Mouse (Mus musculus) skeletal muscle tissue, adult 2 months (tissue): ENCODE measurements around the gene Cyp4a32.
"Not testable (repeated sequence)": the region's sequence is repeated elsewhere in the genome, so short reads cannot be mapped to it uniquely, and the experiment has no call there.

Experiments
- DNase-seq: peaks from one replicate; pipeline ENCODE4 v3.0.0-alpha.2; 2012; ENCODE audit warnings: low read depth, low spot score

Cyp4a32 gene

DNA sequence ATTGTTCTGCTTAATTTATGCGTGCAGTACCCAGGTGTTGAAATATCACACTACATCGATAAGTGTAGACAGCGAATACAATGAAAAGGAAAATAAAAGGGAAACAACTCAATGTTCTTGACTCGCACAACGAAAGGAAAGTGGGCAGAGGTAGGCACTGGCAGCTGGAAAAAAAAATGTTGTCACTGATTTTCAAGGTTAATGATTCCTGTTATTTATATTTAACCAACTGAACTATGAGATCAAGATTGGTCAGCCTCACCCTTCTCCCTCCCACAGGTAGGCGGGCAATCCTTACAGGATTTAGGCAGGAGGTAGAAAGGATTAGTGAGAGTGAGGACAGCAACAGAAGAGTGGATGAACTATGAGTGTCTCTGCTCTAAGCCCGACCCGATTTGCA, at the start of gene Cyp4a32:
TSS of gene Cyp4a32 (plus strand) at position 359 of the 400 bp plus-strand sequence.
- DNase-seq = not testable (repeated sequence)

DNA sequence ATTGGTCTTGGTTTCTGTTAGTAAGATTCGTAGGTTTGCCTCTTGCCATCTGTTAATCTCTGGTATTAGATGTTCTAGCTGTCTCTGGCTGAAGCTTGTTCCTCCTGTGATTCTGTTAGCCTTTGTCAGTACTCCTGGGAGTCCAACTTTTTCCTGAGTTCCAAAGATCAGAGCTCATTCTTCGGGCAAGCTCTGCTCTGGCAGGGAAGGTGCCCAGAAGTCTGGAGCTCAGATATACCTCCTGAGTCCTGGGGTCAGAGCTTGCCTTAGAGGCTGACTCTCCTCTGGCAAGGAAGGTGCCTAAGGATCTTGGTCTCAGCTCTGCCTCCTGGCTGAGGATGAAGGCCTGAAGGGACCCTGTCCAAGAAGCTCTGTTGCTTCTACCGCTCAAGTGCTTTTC, 48.0 kb upstream of the Cyp4a32 start:
- no peak for DNase-seq

DNA sequence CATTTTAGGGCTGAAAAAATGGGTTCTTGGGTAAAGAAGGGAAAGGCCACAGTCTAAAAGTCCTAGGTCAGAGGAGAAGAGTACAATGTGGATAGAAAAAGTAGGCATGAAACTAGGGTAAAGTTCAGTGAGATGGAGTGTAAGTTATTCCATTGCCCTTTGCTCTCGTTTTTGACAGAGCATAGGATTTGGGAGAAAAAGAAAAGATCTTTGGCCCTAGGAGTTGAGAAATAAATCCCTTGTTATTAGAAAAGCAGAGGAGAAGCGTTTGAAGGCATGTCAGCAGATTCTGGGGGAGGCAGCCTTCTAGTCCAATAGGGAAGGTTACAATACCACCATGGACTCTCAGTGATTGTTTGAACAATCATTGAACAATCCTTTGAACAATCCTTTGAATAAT, 45.3 kb upstream of the Cyp4a32 start:
- no peak for DNase-seq

DNA sequence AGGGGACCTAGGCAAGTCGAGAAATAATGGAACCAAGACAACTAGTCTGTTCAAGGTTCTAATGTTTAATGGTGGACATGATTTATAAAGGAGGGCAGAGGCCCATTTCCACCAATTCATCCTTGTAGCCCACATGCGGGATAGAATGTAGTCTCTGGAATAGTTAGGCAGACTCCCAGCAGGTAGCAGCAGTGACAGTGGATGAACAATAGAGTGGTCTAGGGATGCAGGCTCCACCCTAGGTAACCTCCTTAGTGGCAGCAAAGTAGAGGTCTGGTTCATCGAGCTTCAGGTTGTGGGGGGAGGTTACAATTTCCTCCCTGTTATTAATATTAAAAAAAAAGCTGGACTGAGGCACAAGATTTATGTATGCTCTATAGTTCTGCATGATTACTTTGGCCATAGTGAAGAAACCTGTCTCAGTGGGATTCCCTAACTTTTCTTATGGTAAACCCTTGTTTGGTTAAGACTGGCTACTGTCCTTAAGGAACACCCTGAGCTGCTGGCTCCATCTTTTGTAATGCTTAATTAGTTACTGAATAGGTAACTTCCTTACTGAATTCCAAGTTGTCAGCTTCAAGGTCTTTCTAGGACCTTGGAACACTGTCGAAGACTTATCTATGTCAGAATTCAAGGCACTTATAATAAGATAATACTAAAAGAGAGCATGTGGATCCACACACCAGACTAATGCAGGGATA, 42.8 kb upstream of the Cyp4a32 start:
- no peak for DNase-seq

DNA sequence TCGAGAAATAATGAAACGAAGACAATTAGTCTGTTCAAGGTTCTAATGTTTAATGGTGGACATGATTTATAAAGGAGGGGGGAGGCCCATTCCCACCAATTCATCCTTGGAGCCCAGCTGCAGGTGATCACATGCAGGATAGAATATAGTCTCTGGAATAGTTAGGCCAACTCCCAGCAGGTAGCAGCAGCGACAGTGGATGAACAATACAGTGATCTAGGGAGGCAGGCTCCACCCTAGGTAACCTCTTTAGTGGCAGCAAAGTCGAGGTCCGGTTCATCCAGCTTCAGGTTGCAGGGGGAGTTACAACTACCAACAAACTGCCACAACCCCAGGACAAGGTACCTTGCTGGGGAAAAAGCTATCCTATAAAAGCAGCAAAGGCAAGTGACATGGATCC, 39.5 kb upstream of the Cyp4a32 start:
- not testable (repeated sequence) for DNase-seq

DNA sequence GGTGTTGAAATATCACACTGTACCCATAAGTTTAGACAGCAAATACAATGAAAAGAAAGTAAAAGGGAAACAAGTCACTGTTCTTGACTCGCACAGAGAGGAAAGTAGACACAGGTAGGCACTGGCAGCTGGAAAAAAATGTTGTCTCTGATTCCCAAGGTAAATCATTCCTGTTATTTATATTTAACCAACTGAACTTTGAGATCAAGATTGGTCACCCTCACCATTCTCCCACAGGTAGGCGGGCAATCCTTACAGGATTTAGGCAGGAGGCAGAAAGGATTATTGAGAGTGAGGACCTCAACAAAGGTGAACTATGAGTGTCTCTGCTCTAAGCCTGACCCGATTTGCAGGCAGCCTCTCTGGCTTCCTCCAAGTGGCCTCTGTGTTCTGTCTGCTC, 37.4 kb upstream of the Cyp4a32 start, which contains the start of gene Cyp4a31:
TSS of gene Cyp4a31 (plus strand) at position 249 of the 400 bp plus-strand sequence.
- DNase-seq = no peak

DNA sequence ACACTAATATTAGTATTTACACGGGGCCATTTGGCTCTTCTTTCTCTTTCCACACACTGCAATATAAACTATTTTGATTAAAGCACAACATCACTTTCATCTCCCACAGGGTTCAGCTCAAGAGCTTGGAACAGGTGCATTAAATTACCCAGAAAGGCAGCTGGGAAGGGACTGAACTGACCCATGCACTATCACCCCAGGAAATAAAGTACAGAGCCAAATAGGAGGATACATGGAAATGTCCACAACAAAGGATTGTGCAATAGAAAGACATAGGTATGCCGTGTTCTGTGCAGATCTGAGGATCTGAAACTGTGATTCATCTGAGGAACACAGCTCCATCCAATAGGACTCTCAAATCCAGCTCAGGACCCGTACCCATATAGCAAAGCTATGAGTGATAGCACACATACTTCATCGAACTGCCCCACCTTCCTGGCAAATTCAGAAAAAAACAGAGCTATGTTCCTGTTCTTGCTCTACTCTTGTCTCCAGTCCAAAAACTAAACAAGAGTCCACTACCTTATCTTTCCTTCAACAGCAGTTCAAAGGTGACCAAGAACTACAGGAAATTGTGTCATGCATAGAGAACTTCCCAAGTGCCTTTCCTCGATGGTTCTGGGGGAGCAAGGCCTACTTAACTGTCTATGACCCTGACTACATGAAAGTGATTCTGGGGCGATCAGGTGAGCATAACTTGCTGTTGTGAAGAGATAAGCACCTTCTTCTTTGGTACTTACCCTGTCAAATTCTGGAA, 36.1 kb upstream of the Cyp4a32 start:
- not testable (repeated sequence) for DNase-seq

DNA sequence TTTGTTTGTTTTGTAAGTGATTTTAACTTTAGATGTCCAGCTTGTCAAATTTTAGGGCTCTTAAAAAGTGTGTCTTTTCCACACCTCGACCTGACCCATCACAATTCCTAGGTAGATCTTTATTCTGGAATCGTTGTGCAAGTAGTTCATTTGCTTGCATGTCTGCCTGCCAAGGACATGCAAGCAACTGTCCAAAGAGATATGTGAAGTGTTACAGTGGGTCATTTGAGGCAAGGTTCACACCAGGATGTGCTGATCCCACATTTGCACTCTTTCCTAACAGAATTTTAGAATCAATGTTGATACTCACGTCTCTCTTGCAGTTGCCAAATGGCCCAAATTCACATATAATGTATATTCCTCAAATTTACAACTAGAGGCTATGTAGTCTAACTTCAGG, 25.5 kb upstream of the Cyp4a32 start:
- no peak for DNase-seq

DNA sequence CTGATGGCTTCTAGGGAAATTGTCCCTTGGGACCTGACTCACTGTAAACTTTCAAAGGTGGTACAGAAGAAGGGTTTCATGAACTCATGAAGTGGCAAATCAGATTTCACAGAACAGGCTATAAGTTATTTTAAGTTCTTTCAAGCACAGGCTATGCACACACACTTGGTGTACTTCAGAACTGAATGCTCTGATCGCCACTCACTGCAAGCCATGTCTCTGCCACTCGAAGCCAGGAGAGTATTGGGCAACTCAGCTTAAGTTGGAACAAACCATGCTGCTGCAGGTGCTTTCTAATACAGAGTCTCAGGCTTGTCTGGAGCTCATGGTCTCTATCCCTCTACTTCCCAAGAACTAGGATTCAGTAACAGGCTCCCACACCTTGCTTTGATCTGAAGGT, 25.0 kb upstream of the Cyp4a32 start:
- no peak for DNase-seq

DNA sequence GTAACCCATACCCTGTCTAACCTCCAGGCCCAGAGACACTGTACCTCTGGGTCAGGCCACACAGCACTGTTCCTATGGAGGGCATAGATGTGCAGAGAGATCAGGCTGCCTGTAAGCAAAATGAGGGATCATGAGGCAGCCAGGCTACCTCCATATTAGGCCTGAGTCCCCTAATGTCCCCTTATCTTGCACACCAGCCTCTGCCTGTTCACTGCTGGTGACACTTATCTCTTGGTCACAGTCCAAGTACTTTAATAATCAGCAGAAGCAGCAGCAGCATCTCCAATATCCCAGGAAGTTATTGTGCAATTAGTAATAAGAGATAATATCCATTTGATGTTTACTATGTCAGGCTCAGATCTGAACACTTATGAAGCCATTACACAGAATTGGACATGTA, 17.7 kb upstream of the Cyp4a32 start:
- DNase-seq = peak; percentile 1

DNA sequence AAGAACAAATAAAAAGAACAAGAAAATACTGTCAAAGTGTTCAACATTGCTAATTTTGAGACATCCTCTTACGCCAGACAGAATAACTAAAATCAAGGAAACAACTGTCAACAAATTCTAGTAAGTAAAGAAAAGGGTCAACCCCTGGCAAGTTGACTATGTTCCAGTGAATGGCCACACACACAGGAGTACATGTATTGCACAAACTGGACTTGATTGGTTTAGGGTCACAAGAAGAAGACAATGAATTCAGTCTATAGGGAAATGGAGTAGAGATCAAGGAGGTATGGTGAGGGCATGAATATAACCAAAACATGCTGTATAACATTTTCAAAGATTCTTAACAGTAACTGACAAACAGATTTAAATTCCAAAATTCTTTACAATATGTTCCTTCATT, 4.4 kb upstream of the Cyp4a32 start:
- no peak for DNase-seq

DNA sequence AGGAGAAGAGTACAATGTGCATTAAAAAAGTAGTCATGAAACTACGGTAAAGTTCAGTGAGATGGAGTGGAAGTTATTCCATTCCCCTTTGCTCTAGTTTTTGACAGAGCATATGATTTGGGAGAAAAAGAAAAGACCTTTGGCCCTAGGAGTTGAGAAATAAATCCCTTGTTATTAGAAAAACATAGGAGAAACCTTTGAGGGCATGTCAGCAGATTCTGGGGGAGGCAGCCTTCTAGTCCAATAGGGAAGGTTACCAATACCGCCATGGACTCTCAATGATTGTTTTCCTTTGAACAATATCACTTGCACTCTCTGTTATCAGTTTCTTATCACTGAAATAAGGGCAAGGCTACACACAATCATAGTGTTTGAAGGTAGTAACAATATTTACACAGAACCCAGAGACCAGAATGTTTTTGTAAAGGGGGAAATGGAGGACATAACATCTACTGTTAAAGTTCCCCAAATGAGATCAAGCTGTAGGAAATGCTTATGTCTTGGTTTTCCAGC, 3.9 kb upstream of the Cyp4a32 start:
- DNase-seq = no peak

DNA sequence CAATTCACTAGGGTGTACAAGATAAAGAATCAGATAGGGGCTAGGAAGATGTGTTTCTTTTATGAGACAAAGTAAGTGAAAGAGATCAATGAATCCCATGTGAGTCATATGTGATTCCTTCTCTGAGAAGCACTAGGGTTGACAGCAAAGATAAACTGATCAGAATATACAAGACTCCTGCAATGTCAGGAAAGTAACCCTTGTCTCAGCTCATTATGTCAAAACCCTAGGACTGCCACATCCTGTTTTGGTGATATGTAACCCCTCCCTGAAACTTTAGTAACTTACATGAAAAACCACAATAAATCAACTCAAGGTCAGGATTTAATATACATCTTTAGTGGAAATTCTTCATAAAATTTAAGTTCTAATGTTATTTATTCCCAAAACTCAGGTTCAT, 13.2 kb downstream of the Cyp4a32 start:
- no peak for DNase-seq

DNA sequence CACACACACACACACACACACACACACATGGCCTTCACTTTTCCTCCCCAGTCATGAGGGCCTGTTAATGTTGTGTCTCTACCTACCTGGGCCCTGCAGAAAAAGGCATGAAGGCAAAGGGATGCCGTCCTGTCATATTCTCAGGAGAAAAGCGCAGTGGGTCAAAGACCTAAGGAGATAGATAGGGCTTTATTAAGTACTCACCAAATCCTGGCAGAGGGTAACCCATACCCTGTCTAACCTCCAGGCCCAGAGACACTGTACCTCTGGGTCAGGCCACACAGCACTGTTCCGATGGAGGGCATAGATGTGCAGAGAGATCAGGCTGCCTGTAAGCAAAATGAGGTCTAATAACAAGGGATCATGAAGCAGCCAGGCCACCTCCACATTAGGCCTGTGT, 24.8 kb downstream of the Cyp4a32 start:
- not testable (repeated sequence) for DNase-seq

DNA sequence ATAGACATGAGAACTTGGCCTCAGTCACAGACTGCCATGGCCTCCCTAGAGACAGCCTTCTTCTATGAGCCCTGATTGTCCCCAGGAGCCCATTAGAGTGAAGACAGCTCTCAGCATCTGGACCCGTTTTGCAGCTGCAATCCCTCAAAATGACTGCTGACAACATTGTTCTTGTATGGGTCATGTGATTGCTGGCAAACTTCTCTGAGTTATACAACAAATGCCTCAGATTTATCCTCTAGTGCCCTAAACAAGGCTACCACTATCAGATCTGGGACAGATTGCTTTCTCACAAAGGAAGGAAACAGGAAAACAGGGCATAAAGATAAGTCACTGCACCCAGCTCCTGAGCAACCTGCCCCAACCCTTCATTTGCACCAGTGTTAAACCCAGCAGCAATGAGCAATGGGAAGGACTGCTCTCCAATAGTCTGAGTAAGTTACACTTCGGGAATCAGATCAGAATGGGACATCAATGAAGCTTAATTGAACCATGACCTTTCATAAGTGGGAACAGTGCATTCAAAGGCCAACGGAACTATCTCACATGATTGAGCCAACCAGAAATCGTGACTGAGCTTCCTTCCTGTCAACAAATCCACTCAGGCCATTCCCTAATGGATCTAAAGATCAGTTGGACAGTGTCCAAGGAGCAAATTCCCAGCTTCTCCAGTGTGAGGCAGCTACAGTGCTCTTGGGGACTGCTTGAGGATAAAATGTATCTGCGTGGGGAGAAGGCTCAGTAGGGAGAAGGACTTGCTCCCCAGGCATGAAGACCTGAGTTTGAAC, 42.4 kb downstream of the Cyp4a32 start:
- DNase-seq = peak; percentile 30

DNA sequence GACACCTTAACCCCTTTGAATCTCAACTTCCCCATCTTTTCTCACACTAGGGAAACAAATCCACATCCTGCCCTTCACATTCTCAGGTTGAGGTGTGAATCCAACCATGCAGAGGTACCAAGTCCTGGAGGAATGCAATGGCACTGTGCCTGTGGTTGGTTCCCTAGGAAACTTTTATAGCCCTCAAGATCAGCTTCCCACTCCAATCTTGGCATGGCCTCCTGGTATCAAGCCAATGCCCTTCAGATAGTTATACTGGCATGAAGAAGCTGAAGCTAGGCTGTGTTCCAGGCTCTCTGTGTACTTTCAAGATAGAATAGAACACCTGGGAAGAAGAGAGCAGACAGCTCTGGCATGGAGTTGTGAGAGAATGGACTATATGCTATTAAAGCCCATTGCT, 44.6 kb downstream of the Cyp4a32 start:
- DNase-seq = no peak

DNA sequence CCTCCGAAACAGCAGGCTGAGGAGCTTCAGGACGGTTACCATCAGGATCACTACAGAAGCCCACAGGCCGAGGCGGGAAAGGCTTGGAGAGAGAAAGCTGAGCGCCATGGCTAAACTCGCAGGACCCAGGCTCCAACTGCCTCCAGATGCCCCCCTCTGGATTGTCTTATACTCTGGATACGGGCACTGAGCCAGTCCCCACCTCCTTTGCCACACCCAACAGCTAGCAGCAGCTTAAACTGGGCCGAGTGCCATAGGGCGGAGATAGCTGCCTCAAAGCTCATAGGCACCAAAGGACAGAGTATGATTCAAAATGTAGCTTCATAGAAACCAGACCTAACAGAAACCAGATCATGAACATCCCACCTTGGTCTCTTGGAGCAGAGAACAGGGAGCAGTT, 46.8 kb downstream of the Cyp4a32 start, which contains the start of gene Cyp4b1:
TSS of gene Cyp4b1 (minus strand) at position 144 of the 400 bp plus-strand sequence.
- peak; percentile 55 for DNase-seq

DNA sequence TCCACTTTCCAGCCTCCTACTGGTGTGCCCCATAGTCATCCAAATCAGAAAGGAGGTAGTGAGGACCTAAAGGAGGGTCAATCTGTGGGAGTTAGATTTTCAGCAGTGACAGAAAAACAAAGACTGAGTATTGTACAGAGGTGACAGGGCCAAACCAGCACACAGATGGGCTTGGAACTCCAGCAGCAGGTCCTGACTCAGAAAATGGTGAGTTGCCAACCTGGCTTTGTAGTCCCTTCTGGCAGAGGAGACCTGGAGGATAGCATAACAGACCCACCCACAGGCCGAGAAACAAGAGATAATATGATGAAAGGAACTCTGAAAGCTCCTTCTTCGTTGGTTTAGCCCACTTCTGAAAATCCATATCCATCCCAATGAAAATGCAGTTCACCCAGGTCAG, 48.0 kb downstream of the Cyp4a32 start:
- peak; percentile 36 for DNase-seq

DNA sequence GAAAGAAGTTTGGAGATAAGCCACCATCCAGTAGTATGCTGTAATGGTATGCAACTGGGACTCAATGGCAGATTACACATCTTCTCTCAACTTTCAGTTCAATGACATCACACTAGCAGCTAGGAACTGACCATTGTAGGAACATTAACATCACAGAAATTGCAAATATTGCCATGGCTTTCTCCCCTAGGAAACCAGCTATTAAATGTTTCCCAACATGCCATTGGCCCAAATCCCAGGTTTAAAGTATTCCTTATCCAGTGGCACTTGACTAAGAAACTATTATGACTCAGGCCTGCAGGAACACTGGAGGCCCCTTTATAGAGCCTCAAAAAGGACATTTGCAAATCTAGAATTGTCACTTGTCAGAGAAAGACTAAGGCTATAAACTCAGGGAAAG, 48.6 kb downstream of the Cyp4a32 start:
- peak; percentile 54 for DNase-seq

DNA sequence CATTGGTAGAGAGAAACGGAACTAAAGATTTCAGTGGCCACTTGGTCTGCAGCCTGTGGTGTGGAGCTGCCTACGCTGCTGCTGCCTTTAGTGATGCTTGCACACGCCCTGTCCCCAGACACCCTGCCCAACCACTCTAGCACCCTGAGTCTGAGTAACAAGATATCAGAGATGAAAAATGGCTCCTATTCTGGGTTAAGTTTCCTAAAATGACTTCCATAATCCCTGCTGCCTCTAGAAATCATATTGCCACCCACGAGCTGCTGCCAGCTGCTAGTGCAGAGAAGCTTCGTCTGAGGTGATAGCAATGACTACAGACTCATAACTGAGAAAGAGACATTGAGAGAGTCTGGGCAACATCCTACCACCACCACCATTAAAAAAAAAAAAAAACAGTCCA, 50.1 kb downstream of the Cyp4a32 start:
- no peak for DNase-seq

DNA sequence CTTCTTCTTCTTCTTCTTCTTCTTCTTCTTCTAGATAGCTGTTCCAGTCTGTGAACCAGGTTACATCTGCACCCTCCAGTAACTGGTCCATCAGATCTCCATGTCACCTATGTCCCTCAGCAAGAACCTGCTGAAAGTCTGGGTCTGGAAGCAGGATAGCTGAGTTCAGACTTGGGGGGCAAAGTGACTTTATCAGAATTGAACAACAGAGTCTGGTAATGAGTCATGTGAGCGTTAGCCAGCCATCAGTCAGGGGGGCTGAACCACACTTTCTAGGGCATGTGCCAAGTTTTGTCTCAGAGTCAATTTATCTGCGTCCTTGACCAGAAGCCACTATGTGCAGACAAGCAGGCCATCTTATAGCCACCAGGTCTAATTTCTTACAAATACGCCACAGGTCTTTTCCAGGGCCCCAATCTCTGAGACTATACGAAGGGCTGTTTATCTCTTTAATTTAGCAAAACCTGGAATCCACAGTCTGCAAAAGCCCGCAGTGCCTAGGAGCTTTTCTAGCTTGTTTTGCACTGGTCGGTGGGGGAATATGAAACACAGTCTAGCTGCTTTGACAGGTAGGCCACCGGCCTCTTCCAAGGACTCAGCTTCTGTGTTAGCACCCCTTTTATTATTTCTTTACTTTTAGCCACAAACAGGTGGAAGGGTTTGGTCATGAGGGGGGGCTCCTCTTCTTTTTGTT, 55.2 kb downstream of the Cyp4a32 start:
- DNase-seq = not testable (repeated sequence)
